Mouse (Mus musculus): ENCODE data around the gene Ankar. TPM values are rescaled to one million over a fixed set of nuclear protein-coding genes. Genes with fewer than 3 reads are reported as not detected.

Ankar gene
- polyA plus RNA-seq (2012; rRNA removed) (not detected in 2 replicates), polyA plus RNA-seq (2014; fragmentation: Nextera tagmentation; extraction: Ambion mirVana) (not detected in 2 replicates)

DNA sequence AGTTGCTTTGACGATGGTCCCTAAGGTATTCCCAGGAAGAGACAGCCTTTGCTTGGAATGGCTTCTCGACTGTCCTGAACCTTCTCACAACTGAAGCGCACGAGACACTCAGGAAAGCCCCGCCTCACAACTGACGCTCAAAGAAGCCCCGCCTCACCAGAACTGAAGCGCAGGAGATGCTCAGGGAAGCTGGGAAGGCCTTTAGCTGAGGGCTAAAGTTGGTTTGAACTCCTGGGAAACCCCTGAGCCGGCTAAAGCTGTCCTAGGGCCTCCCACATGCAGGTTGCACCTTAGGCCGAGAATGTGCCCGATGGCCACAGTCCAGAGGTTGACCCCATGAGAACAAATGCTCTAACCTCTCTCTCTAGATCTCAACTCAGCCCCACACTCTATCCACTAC is at the start of gene Ankar:
Gene Ankar (minus strand): TSS at position 101 of the 400 bp plus-strand sequence.
- Histone ChIP-seq H3K4me3 (ENCODE audit: insufficient read depth in 1 of 2, low read depth in 2 of 2, low read length in 2 of 2) (no peak within 1 kb of the TSS), H3K27ac (no peak within 1 kb of the TSS), H3K27me3 (ENCODE audit: control insufficient read depth, insufficient read depth, low read length) (no peaks in the 10 kb centered on the region), H3K9me3 (ENCODE audit: control insufficient read depth, low read length) (no peaks in the 10 kb centered on the region), H3K36me3 (replicated peaks; ENCODE audit: control insufficient read depth, insufficient read depth, low read depth) (no peaks in the 10 kb centered on the region), H3K4me1 (replicated peaks; ENCODE audit: control insufficient read depth in 2 of 2, insufficient read depth in 2 of 2, low read length in 1 of 2) (no peaks in the 10 kb centered on the region), H3K4me2 (ENCODE audit: low read depth) (no peak within 1 kb of the TSS), H3K9ac (replicated peaks) (no peak within 1 kb of the TSS)
- 71% methylated on average over 11 of the region's 11 CpGs for WGBS (ENCODE audit: insufficient replicate concordance)
- DNase-seq (ENCODE audit: low read depth in 3 of 3, low spot score in 3 of 3), result no peak
- ATAC-seq (ENCODE audit: insufficient read depth), result no peak
- TF ChIP-seq CTCF (IDR thresholded peaks at IDR 0.05; ENCODE audit: low read depth) (no peak), EP300 (IDR thresholded peaks at IDR 0.05; ENCODE audit: low read depth) (no peak)

GRCm38 (mm10) chr1:72746382-72746781 is 46.0 kb upstream of the Ankar start:
- TF ChIP-seq CTCF (IDR thresholded peaks at IDR 0.05; ENCODE audit: low read depth) (no peak), EP300 (IDR thresholded peaks at IDR 0.05; ENCODE audit: low read depth) (no peak)
- Histone ChIP-seq H3K27me3 (ENCODE audit: control insufficient read depth, insufficient read depth, low read length) (no peaks in the 10 kb centered on the region), H3K36me3 (replicated peaks; ENCODE audit: control insufficient read depth, insufficient read depth, low read depth) (no peaks in the 10 kb centered on the region), H3K9me3 (ENCODE audit: control insufficient read depth, low read length) (no peaks in the 10 kb centered on the region), H3K4me3 (ENCODE audit: insufficient read depth in 1 of 2, low read depth in 2 of 2, low read length in 2 of 2) (no peak overlapping the region), H3K9ac (replicated peaks) (no peak overlapping the region), H3K4me2 (ENCODE audit: low read depth) (no peak overlapping the region), H3K4me1 (replicated peaks; ENCODE audit: control insufficient read depth in 2 of 2, insufficient read depth in 2 of 2, low read length in 1 of 2) (no peaks in the 10 kb centered on the region), H3K27ac (no peak overlapping the region)
- 58% methylated on average over 7 of the region's 7 CpGs for WGBS (ENCODE audit: insufficient replicate concordance)
- ATAC-seq (ENCODE audit: insufficient read depth), result no peak
- no peak for DNase-seq (ENCODE audit: low read depth in 3 of 3, low spot score in 3 of 3)

DNA sequence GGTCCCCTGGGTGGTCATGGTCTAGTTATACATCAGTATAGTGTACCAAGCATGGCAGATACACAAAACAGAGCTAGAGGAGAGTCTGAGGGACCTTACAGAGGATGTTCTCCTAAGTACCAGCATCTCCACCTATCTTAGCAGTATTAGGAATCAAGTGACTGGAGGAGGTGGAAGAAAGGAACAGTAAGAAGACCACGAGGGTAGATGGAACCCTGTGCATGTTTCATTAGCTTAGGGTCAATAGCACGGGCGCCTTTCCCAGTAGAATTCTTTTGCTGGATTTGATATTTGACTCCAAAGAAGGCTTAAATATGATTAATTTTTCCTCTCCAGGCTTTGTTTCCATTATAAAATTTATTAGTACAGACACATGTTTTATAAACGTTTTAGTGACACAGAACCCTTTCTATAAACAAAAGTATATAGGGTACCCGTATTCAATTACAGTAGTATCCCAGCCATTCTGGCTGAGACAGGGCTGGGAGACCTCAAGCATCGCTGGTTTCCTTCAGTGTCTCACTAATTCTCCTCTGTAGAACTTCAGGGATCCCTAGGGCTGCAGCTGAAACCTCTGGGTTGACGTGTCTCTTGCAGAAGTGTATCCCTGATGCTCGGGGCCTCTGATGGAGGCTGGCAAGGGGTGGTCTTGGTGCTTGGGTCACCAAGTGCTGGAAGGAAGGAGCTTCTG is 44.6 kb upstream of the Ankar start:
- no peak for ATAC-seq (ENCODE audit: insufficient read depth)

DNA sequence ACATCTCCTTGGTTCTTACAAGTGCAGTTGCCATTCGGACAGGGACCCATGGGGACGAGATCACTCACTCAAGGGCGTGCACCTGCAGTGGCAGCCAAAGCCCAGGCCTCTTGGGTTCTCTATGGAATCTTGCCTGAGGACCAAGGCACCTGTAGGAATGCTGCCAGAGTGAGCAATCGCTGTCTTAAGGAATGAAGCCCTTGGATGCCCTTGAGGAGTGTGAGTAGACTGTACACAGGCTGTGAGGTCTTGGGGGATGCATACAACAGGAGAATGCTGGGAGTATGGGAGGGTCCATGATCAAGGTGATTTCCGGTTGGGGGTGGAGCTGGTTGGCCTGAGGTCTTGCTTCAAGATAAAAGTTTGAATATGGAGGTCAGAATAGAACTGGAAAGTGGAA is 41.0 kb upstream of the Ankar start:
- Histone ChIP-seq H3K4me3 (ENCODE audit: insufficient read depth in 1 of 2, low read depth in 2 of 2, low read length in 2 of 2) (no peak overlapping the region), H3K9ac (replicated peaks) (no peak overlapping the region), H3K36me3 (replicated peaks; ENCODE audit: control insufficient read depth, insufficient read depth, low read depth) (no peaks in the 10 kb centered on the region), H3K4me2 (ENCODE audit: low read depth) (no peak overlapping the region), H3K4me1 (replicated peaks; ENCODE audit: control insufficient read depth in 2 of 2, insufficient read depth in 2 of 2, low read length in 1 of 2) (no peaks in the 10 kb centered on the region), H3K9me3 (ENCODE audit: control insufficient read depth, low read length) (no peaks in the 10 kb centered on the region), H3K27me3 (ENCODE audit: control insufficient read depth, insufficient read depth, low read length) (no peaks in the 10 kb centered on the region), H3K27ac (no peak overlapping the region)
- no peak for TF ChIP-seq EP300 (IDR thresholded peaks at IDR 0.05; ENCODE audit: low read depth)
- ATAC-seq (ENCODE audit: insufficient read depth) (no peak), DNase-seq (ENCODE audit: low read depth in 3 of 3, low spot score in 3 of 3) (no peak)
- 61% methylated on average over 5 of the region's 5 CpGs for WGBS (ENCODE audit: insufficient replicate concordance)

More for the DNA sequence above, 44.6 kb upstream of the Ankar start:
- Histone ChIP-seq H3K4me1 (replicated peaks; ENCODE audit: control insufficient read depth in 2 of 2, insufficient read depth in 2 of 2, low read length in 1 of 2) (no peaks in the 10 kb centered on the region), H3K4me2 (ENCODE audit: low read depth) (no peak overlapping the region), H3K9me3 (ENCODE audit: control insufficient read depth, low read length) (no peaks in the 10 kb centered on the region), H3K9ac (replicated peaks) (no peak overlapping the region), H3K27me3 (ENCODE audit: control insufficient read depth, insufficient read depth, low read length) (no peaks in the 10 kb centered on the region), H3K4me3 (ENCODE audit: insufficient read depth in 1 of 2, low read depth in 2 of 2, low read length in 2 of 2) (no peak overlapping the region), H3K27ac (no peak overlapping the region), H3K36me3 (replicated peaks; ENCODE audit: control insufficient read depth, insufficient read depth, low read depth) (no peaks in the 10 kb centered on the region)
- no peak for DNase-seq (ENCODE audit: low read depth in 3 of 3, low spot score in 3 of 3)
- TF ChIP-seq CTCF (IDR thresholded peaks at IDR 0.05; ENCODE audit: low read depth) (no peak), EP300 (IDR thresholded peaks at IDR 0.05; ENCODE audit: low read depth) (no peak)
- 56% methylated on average over 8 of the region's 8 CpGs for WGBS (ENCODE audit: insufficient replicate concordance)

- WGBS (ENCODE audit: insufficient replicate concordance), result 64% methylated on average over 10 of the region's 10 CpGs
- Histone ChIP-seq H3K4me3 (ENCODE audit: insufficient read depth in 1 of 2, low read depth in 2 of 2, low read length in 2 of 2) (no peak overlapping the region), H3K4me1 (replicated peaks; ENCODE audit: control insufficient read depth in 2 of 2, insufficient read depth in 2 of 2, low read length in 1 of 2) (no peaks in the 10 kb centered on the region), H3K27me3 (ENCODE audit: control insufficient read depth, insufficient read depth, low read length) (no peaks in the 10 kb centered on the region), H3K36me3 (replicated peaks; ENCODE audit: control insufficient read depth, insufficient read depth, low read depth) (no peaks in the 10 kb centered on the region), H3K9me3 (ENCODE audit: control insufficient read depth, low read length) (no peaks in the 10 kb centered on the region), H3K4me2 (ENCODE audit: low read depth) (no peak overlapping the region), H3K27ac (no peak overlapping the region), H3K9ac (replicated peaks) (no peak overlapping the region)
- ATAC-seq (ENCODE audit: insufficient read depth), result no peak
- no peak for DNase-seq (ENCODE audit: low read depth in 3 of 3, low spot score in 3 of 3)
- TF ChIP-seq CTCF (IDR thresholded peaks at IDR 0.05; ENCODE audit: low read depth) (no peak), EP300 (IDR thresholded peaks at IDR 0.05; ENCODE audit: low read depth) (no peak)
Measured at GRCm38 (mm10) chr1:72739681-72740063, 39.3 kb upstream of the Ankar start.

All from liver, embryonic 14.5 days (tissue).